Mouse (Mus musculus): ENCODE data around the gene Dnlz.

- TF ChIP-seq CTCF (IDR thresholded peaks at IDR 0.05; ENCODE audit: control insufficient read depth, insufficient read depth, insufficient replicate concordance, low read depth, low read length): no peak
- no peak for TF ChIP-seq POLR2A (IDR thresholded peaks at IDR 0.05; ENCODE audit: control insufficient read depth, low read depth, low read length)
These were observed 13.4 kb downstream of the Dnlz start for GRCm38 (mm10) chr2:26338302-26339203.
